Mouse (Mus musculus): ENCODE data around the gene Lgals7. TPM values are rescaled to one million over a fixed set of nuclear protein-coding genes. Genes with fewer than 3 reads are reported as not detected.

The Lgals7 gene
- polyA plus RNA-seq (2014; fragmentation: Illumina TruSeq; extraction: RNeasy Lipid Tissue Mini Kit (QIAGEN cat#74804); ENCODE audit: low read depth, low replicate concordance): not detected

DNA sequence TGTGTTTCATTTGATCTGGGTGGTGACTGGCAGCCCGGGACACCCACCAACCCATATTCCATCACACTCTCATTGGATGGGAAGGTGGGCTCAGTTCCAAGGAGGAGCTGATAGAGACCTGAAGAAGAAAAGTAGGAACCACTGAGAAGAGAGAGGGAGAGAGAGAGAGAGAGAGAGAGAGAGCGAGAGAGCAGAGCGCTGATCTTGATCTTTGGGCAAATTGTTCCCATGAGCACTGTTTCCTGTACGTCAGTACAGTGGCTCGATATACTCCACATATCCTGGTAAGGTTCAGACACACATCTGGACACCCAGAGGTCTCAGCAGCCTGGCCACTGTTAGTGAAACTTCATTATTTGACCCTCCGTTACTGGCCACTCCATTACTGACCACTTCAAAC lies at the start of gene Lgals7:
TSS of gene Lgals7 (plus strand) at position 314 of the 400 bp plus-strand sequence.

DNA sequence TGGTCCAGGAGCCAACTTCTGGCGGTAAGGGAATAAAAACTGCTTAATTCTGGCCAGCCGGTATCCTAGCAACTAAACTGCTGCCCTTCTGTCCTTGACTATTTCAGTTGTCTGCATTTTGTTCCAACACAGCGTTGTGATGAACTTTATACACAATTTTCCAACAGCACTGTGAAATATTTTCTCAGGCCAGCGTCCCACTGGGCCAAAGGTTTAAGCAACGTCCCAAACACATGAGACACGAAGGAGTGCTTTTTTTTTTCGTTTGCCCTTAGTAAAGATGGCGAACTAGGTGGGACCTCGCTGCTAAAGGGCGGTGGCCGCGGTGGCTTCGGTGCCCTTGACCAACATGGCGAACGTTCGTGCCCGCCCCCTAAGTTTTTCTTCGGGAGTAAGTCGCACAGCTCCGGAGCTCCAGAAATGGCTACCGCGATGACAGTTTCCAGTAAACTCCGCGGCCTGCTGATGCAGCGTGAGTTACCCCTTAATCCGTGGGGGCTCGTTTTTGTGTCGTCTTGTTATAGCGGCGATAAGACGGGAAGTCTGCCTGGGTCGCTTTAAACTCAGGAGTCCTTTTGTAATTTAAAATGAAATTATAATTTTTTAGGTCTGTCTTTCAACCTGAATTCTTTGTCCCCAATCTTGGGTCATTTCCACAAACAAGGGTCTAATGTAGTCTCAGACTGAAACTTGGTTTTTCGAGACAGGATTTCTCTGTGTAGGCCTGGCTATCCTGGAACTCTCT lies 38.5 kb upstream of the Lgals7 start, which contains the start of gene Ech1:
TSS of gene Ech1 (plus strand) at position 277 of the 745 bp plus-strand sequence.

DNA sequence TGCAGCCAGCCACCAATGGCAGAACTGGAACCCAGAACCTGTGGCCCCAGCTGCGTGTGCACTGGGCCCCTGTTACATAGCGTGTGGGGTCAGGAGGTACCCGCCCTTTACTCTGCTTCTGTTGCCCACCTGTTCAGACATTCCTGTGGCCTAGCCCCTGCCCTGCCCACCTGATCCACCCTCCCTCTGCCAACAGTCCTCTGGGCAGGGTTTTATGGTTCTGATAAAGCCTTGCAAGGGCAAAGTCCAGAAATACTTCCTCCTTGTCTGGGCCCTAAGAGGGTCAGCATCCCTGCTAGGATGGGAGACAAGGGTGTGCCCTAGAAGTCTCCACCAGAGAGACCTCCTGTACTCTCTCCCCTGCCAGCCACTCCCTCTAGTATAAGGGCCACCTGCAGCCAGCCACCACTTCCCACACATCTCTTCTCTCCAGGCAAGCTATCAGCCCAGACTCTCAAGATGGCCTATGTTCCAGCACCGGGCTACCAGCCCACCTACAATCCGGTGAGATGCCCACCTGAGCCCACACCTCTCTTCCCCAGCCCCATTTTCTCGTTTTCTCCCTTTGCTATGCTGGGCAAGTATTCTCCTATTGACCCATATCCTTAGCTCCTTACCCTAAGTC lies 29.8 kb upstream of the Lgals7 start, which contains the start of gene Lgals4:
TSS of gene Lgals4 (plus strand) at position 132 of the 625 bp plus-strand sequence.

DNA sequence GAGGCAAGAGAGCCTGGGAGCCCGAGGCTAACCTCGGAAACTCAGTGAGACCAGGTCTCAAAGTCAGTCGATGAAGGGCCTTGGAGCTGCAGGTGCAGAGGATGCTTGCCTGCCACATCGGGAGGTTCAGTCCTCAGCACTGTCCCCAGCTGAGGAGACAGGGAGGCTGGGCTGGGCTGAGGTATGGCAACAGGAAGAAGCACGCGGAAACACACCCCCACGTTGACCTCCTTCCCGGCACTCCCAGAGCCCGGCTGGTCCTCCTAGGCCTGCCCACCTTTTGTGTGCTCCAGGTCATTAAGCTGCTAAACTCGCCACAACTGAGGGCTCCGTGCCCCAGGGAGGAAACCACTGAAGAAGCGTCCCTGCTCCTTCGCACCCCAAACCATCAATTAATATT lies 17.5 kb downstream of the Lgals7 start, which contains the start of gene Capn12:
TSS of gene Capn12 (plus strand) at position 224 of the 400 bp plus-strand sequence.

Other genes starting within 250 kb of the Lgals7 start
- not detected for gene Acp7, start 232.5 kb upstream of the Lgals7 start, polyA plus RNA-seq (2014; fragmentation: Illumina TruSeq; extraction: RNeasy Lipid Tissue Mini Kit (QIAGEN cat#74804); ENCODE audit: low read depth, low replicate concordance)
- not detected for gene Fbxo27, start 171.0 kb upstream of the Lgals7 start, polyA plus RNA-seq (2014; fragmentation: Illumina TruSeq; extraction: RNeasy Lipid Tissue Mini Kit (QIAGEN cat#74804); ENCODE audit: low read depth, low replicate concordance)
- 1.5 TPM for gene Fbxo17, start 147.0 kb upstream of the Lgals7 start, polyA plus RNA-seq (2014; fragmentation: Illumina TruSeq; extraction: RNeasy Lipid Tissue Mini Kit (QIAGEN cat#74804); ENCODE audit: low read depth, low replicate concordance)
- gene Mrps12, start 122.0 kb upstream of the Lgals7 start, polyA plus RNA-seq (2014; fragmentation: Illumina TruSeq; extraction: RNeasy Lipid Tissue Mini Kit (QIAGEN cat#74804); ENCODE audit: low read depth, low replicate concordance): 12.6 TPM
- gene Sars2, start 121.9 kb upstream of the Lgals7 start, polyA plus RNA-seq (2014; fragmentation: Illumina TruSeq; extraction: RNeasy Lipid Tissue Mini Kit (QIAGEN cat#74804); ENCODE audit: low read depth, low replicate concordance): not detected
- gene Ccer2, start 107.7 kb upstream of the Lgals7 start, polyA plus RNA-seq (2014; fragmentation: Illumina TruSeq; extraction: RNeasy Lipid Tissue Mini Kit (QIAGEN cat#74804); ENCODE audit: low read depth, low replicate concordance): not detected
- gene Sirt2, start 97.1 kb upstream of the Lgals7 start, polyA plus RNA-seq (2014; fragmentation: Illumina TruSeq; extraction: RNeasy Lipid Tissue Mini Kit (QIAGEN cat#74804); ENCODE audit: low read depth, low replicate concordance): 17.9 TPM
- gene Nfkbib, start 96.3 kb upstream of the Lgals7 start, polyA plus RNA-seq (2014; fragmentation: Illumina TruSeq; extraction: RNeasy Lipid Tissue Mini Kit (QIAGEN cat#74804); ENCODE audit: low read depth, low replicate concordance): not detected
- gene Rinl, start 74.9 kb upstream of the Lgals7 start, polyA plus RNA-seq (2014; fragmentation: Illumina TruSeq; extraction: RNeasy Lipid Tissue Mini Kit (QIAGEN cat#74804); ENCODE audit: low read depth, low replicate concordance): 1.8 TPM
- gene Hnrnpl, start 55.3 kb upstream of the Lgals7 start, polyA plus RNA-seq (2014; fragmentation: Illumina TruSeq; extraction: RNeasy Lipid Tissue Mini Kit (QIAGEN cat#74804); ENCODE audit: low read depth, low replicate concordance): 380 TPM
- gene Ech1, start 38.6 kb upstream of the Lgals7 start, polyA plus RNA-seq (2014; fragmentation: Illumina TruSeq; extraction: RNeasy Lipid Tissue Mini Kit (QIAGEN cat#74804); ENCODE audit: low read depth, low replicate concordance): 14.0 TPM
- gene Lgals4, start 30.0 kb upstream of the Lgals7 start, polyA plus RNA-seq (2014; fragmentation: Illumina TruSeq; extraction: RNeasy Lipid Tissue Mini Kit (QIAGEN cat#74804); ENCODE audit: low read depth, low replicate concordance): 405 TPM
- gene Capn12, start 17.6 kb downstream of the Lgals7 start, polyA plus RNA-seq (2014; fragmentation: Illumina TruSeq; extraction: RNeasy Lipid Tissue Mini Kit (QIAGEN cat#74804); ENCODE audit: low read depth, low replicate concordance): not detected
- 55.2 TPM for gene Actn4, start 98.5 kb downstream of the Lgals7 start, polyA plus RNA-seq (2014; fragmentation: Illumina TruSeq; extraction: RNeasy Lipid Tissue Mini Kit (QIAGEN cat#74804); ENCODE audit: low read depth, low replicate concordance)
- 6.2 TPM for gene Eif3k, start 118.0 kb downstream of the Lgals7 start, polyA plus RNA-seq (2014; fragmentation: Illumina TruSeq; extraction: RNeasy Lipid Tissue Mini Kit (QIAGEN cat#74804); ENCODE audit: low read depth, low replicate concordance)
- gene Map4k1, start 118.2 kb downstream of the Lgals7 start, polyA plus RNA-seq (2014; fragmentation: Illumina TruSeq; extraction: RNeasy Lipid Tissue Mini Kit (QIAGEN cat#74804); ENCODE audit: low read depth, low replicate concordance): 0.35 TPM